Mouse (Mus musculus): ENCODE measurements around the gene Lrrc15. TPM values are rescaled to one million over a fixed set of nuclear protein-coding genes. Genes with fewer than 3 reads are reported as not detected.

Lrrc15 gene
- total RNA-seq (2021) = under 1 TPM in 1 of 2 experiments, not detected in 1; 0.03 TPM
- long read RNA-seq, experiment 1 = 0 reads
- long read RNA-seq, experiment 2 = 0 reads

DNA sequence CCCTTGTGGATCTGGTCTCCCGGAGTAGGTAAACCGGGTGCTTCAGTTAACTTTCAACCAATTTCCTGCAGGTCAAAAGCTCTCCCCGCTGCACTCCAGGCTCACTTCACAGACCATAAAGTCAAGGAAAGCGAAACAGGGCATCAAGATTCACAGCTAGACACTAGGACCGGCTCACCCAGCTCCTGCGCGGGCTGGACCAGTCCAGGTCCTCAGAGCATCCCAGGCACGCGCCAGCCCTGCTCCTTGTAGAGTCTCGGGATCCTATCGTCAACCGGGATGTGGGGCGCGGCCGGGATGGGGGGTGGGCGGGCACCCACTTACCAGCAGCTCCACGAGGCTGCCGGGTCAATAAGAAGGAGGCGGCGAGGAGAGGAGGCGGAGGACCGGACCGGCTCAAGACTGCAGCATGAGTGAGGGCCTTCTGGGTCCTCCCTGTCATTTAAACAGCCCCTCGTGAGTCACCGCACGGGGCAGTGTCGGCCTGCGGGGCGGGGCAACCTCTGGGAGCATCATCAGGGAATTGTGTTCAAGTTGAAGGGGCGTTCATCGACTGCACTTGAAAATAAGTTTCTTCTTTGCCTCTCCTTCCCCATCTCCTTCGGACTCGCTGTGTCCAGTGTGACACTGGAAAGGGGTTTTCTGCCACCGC lies at the start of gene Lrrc15:
Gene Lrrc15 (minus strand): TSS at position 413 of the 652 bp plus-strand sequence.
- DNase-seq = peak in 1 of 2 experiments; percentile 44

DNA sequence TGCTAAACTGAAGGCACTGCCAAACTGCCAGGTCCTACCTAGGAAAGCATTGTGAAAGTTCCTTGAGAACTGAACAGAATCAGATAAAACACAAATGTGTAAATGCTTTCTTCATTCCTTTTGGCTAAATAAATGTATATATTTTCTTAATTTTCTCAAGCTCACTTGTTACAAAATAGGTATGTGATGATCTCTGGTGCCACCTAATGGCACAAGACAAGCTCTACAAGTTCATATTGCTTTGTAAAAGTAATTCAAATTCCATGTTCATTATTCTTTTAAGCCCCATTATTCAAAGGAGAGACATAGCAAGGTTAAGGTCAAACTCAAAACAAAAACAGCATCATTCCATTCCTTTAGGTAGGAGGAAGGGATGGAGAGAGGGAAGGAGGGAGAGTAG lies 31.2 kb upstream of the Lrrc15 start:
- no peak for DNase-seq

DNA sequence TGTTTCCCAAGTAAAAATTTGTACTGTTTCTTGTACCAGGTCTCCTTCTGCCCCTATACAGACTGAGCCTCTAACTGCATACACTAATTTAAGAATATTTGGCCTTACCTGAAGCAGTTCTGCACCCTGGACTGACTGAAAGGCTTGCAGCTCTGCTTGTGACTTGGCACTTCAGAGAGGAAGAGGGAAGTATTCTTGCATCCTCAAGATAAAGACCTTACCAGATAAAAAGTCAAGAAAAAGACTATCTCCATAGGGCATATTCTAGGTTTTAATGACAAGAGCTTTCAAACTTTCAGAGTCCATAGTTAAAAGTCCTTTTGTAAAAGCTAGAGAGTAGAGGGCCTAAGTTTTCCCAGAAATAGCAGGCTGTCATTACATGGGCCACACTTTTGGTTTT lies 27.6 kb upstream of the Lrrc15 start, which contains the start of gene Gp5:
Gene Gp5 (minus strand): TSS at position 133 of the 400 bp plus-strand sequence.
- no peak for DNase-seq

DNA sequence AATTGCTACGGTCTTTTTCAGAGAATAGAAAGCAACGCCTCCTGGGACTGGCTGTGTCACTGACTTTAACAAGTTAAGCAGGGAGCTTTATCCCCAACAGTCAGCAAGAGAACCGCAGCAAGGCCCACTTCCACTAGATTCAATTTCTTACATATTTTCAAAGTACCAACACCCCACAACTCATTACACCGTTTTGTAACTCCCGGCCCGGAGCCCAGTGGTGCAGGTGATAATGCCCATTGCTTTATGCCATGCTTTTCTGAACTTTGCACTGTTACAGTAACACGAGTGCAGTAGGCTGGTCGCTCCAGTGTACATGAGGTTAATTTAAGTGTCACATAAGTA lies 27.1 kb upstream of the Lrrc15 start:
- no peak for DNase-seq

DNA sequence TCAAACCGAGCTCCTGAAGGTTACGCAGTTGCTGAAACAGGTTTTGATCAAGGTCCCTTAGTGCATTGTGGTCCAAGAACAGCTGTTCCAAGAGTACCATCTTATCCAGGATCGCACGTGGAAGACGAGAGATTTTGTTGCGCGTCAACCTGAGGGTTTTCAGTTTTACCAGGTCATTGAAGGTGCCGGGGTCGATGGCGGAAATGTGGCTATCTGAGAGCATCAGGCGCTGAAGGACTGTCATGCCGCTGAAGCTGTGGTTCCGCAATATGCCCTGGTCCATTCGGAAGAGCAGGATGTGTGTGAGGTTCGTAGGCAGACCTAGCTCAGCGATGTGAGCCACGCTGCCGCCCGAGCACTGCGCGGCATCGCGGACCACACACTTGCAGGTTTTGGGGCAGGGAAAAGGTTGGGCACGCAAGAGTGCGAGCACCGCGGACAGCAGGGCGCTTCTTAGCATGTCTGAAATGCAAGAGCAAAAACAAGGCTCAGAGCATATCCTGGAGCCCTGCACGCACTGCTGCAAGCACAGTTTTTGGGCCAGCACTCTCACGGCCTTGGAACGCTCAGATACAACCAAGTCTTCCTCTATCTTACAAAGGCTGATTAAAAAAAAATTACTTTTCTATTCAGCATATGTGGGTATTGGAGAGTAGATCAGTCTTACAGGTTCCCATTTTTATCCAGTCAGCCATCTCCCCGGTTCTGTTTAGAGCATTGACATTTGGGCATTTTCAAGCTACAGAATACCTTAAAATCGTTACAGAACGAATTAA lies 26.5 kb upstream of the Lrrc15 start:
- DNase-seq = peak; percentile 7 to 10

DNA sequence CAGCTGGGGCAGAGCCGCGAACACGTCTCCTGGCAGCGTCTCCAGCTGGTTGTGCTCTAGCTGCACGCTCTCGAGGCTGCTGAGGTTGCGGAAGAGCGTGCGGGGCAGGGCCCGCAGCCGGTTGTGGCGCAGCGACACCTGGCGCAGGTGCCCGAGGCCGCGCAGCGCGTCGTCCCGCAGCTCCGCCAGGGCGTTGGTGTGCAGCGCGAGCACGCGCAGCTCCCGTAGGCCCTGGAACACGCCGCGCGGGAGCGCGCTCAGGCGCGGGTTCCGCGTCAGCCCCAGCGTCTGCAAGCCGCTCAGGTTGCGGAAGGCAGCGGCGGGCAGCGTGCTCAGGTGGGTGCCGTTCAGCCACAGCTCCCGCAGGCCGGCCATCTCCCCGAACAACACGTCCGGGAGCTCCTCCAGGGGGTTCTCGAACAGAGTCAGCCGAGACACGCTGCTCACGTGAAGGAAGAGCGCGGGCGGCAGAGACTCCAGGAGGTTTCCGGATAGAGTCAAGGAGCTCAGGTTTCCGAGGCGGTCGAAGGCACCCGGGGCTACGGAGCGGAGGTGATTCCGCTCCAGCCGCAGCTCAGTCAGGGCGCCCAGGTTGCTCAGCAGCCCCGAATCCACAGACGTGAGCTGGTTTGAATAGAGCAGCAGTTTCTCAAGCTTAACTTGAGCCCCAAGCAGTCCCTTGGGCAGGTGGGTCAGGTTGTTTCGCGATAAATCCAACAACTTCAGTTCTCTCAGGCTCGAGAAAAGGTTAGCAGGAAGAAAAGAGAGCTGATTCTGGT lies 25.7 kb upstream of the Lrrc15 start:
- DNase-seq = peak; percentile 38 to 57

DNA sequence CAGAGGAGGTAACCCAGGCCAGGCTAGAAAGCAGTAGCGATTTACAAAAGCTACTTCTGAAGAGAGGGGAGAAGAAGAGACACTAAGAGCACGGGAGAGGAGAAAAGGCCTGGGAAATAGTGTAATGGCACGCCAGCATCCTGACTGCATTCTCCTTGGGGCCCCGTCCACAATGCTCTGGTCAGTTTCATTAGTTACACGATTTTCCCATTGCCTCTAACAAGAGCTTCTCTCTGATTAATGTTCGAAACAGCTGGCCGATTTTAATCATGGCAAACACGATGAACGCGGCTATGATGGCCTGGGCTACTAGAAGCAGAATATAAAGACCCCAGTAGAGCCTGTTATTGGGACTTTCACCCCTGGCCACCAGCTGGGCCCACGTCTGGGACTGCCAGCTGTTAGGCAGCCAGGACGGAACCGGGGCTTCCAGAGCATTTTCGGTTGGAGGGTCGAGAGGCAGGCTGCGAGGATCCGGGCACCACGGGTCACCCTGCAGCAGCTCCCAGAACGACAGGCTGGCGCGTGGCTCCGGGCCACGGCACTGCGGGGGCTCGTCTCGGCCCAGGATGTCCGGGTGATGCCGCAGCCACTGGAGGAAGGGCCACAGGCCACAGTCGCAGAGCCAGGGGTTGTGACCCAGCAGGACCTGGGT lies 25.0 kb upstream of the Lrrc15 start:
- DNase-seq = peak; percentile 3 to 11

DNA sequence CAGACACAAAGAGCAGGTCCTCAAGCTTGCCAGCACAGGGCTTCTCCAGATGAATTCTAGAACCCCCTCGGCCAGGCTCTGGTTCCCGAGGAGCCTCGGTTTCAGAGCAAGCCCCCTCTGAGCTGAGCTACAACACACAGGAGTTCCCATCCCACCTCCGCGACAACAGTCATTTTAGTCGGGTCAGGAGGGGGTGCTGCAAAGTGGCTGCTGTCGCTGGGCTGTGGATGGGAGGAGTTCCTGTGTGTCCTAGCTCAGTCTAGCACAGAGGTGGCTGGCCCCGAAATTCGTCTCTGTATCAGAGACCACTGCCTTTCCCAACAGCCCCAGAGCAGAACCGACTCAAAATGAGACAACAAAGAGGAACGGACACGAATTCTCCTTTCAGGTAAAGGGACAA lies 24.2 kb upstream of the Lrrc15 start:
- DNase-seq = no peak

DNA sequence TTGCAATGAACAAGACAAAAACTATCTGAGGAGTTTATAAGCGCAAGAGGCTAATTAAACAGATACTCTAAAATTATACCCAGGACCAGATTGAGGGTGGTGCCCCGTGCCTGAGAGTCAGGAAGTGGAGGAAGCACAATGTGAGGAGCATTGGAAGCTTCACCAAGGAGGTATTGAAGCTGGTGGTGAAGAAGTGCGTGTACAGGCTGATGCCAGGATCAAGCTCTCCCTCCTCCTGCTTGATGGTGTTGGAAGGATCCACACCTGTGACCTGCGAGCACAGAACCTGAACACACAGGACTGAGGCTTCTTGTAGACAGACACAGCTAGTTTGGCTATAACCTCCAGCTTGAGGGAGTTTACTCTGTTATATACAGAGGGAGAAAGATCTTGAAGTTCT lies 23.0 kb upstream of the Lrrc15 start:
- DNase-seq = no peak

DNA sequence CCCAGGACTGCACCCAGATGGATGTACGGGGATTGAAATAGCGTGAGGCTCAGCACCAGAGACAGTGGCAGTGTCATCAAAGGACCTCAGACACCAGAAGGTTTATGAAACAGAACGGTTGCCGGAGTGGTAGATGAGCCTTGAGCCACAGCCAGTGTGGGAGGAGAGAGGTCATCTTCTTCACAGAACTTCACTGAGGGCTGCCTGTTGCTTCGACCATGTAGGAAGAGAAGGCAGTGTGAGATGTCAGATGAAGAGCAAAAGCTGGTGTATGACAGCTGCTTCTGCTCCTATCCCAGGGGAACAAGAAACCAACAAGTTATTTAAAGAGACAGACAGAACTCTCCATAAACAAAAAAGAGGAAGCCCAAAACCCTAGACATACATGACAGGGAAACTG lies 21.2 kb upstream of the Lrrc15 start:
- DNase-seq = no peak

DNA sequence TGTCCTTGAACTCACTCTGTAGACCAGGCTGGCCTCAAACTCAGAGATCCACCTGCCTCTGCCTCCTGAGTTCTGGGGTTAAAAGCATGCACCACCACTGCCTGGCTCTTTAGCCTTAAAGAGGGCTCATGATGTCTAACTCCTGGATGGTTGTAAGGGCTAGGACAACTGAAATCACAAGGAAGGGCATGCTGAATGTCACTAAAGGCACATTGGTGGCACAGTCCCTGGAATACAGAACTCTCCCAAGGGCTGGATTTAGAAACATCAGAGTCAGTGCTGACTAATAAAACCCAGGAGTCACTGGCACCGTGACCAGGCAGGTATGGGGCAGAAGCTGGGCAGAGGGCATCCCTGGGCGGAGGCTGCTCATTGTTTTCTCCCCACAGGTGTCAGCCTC lies 20.4 kb upstream of the Lrrc15 start:
- DNase-seq = no peak

DNA sequence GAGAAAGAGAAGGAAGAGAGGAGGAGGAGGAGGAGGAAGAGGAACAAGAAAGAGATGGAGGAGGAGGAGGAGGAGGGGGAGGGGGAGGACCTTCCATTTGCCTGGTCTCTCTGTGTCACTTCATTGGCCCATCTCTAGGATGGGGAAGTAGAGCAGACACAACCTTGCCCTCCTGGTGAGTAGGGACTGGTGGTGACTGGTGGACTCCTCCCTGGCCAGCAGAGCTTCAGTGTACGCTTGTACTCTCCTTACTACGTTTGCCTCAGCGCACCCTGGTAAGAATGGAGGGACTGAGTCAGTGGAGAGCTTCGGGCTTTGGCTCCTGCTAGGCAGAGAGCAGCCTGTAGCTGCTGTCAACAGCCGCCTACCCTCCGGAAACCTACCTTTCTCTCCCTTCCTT lies 19.6 kb upstream of the Lrrc15 start:
- DNase-seq = no peak

DNA sequence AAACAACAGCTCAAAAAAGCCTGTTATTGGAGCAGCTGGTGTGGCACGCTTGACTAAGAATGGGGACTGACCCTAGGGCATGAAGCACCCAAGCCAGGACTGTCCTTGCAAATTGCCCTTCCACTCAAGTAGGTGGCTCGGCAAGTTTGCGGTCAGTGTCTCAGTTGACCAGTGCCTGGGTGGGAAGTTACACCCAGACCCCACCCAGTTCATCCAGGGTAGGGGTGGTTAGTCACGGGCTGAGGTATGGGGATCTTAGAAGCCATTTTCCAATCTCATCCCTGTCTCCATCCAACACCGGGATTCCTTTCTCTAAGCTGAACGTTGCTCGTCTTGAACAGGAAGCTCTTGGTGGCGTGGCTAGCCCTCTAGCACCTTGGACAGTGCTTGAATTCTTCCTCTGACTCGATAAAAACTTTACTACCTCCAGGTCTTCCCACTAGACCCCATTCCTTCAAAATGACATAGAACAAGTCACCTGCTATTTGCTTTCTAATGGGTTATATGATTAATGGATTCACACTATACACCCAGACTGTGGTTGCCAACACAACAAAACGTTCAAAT lies 16.7 kb upstream of the Lrrc15 start:
- no peak for DNase-seq

DNA sequence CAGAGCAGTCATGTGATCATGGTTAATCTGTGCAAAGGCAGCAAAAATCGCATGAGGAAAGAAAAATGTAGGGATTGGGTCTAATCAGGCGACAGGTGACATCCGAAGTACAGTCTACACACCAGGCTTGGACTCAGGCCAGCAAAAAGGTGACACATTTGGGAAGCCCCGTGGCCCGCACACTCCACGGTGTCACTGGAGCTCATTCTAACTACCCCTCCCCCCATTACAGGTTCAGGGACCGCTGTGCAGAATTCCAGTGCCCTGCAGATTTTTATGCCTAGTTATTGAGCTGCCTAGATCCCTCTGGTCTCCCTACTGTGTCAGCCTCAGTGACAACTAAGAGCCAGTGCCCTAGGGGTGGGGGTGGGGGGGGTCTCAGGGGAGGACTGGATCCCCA lies 14.4 kb upstream of the Lrrc15 start:
- DNase-seq = no peak

DNA sequence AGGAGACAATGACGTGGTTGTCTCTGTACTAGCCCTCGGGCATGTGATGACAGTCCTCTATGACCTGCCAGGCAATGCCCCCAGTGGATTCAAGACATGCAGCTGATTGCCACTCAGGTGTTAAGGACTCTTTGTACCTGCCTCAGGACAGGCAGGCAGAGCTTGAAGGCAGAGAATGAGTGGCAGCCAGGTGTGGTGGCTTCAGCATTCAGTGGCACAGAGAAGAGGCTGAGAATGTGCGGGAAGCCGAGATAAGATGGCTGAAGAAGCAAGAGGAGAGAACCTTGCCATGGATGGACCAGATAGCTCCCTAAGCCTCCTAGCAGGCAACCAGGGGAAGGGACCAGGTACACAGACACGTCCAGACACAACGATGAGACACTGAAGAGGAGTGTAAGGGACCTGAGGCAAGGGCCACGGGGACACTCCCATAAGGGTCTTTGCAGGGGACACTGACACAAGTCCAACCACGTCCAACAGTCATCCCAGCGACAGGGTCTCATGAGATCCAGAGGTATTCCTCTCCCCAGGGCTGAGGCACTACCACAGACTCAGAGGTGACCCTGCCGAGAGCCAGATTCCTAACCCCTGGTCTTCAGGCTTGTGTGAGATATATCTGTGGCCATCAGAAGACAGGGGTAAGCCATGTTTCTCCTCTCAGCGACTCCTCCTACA lies 13.7 kb upstream of the Lrrc15 start:
- no peak for DNase-seq

DNA sequence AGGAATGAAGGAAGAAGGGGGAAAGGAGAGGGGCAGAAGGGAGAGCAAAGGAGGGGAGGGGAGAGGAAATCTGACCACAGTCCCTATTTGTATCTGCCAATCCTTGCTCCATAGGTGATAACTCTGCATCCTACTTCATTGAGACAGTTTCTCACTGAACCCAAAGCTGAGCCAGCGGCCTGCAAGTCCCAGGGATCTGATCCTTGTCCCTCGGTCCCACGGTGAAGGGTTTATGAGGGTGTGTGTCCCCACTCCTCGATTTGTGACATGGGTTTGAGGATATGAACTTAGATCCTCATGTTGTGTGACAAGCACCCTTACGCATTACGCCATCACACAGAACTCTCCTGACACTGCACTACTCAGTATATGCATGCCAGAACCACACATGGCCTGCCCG lies 12.1 kb upstream of the Lrrc15 start:
- no peak for DNase-seq

DNA sequence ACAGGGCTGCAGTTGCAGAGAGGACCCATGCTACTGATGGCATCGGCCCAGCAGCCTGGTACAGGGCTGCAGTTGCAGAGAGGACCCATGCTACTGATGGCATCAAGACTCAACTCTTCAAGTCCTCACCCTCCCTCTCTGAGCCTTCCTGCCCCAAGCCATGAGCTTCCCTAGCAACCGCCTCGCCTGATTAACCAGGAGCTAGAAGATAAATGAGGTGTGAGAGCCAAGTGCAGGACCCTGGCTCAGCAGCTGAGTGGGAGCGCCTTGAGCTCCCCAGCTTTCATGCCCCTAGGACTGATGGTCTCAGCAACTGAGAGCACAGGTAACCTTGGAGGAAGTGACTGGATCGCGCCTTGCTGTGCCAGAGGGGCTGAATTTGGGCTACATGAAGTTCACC lies 7.4 kb upstream of the Lrrc15 start:
- no peak for DNase-seq

DNA sequence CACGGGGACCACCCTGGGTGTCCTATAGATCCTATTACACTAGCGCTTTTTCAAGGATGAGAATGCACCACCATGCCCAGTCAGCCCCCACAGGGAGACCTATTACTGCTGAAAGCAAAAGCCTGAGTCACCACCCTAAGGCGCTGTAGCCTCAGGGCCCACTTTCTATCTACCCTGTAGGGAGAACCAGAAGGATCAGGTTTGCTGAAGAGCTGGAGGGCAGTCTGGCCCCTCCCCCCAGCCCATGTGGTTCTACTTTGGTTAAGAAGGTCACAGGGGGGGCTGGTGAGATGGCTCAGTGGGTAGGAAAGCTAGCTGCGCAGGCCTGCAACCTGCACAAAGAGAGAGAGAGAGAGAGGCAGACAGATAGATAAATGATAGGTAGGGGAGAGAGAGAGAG lies 2.6 kb upstream of the Lrrc15 start:
- no peak for DNase-seq

DNA sequence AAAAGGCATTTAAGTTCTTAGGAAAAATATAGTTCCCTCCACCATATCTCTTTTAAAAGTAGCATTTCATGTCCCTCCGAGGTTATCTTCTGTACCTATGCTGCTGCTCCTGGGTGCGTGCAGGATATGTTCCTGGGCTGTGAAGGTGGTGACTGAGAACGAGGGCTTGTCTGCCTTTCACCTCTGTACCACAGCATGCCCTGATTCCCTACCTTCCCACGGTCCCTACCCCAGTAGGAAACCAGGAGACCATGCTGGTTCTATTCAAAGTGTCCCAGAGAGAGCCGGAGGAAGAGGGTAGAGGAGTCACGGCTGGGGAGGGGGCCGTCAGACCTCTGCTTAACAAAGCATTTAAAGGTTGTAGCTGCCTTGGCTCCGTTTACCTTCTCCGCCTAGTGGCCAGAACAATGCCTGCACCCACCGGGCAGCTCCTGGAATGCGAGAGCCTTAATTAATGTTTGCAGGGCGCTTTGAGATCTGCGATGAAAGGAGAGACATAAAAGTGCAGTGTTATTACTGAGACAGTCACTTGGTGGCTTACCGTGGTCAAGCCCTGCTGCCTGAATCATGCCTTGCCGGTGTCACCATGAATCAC lies 784 bp upstream of the Lrrc15 start:
- peak; percentile 27 to 43 for DNase-seq

DNA sequence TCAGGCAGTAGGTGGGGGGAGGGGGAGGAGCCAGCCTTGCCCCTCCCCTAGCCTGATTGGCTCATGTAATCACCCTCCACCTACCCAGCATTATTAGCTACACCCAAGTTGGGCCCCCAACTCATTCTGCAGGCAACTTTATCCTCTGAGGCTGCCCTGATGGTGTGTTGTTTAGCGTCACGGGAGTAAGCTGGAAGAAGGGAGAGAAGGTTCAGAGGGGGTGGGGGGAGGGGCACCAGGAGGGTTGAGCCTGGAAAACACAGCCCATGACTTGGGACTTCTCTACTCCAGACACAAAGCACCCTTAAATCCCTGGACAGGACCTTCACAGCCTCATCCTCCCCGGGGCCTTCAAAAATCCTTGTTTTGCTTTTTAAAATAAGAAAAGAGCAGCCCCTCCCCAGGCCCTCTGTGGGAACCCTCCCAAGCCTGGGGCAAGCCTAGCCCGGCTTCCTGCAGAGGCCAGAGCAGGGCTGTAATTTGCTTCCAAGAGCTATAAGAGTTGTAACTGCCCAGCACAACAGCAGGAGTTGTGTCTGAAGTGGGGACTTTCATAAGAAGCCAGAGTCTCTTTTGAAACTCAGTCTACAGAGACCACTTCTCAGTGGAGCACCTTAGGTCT lies 2.3 kb downstream of the Lrrc15 start:
- DNase-seq = no peak

DNA sequence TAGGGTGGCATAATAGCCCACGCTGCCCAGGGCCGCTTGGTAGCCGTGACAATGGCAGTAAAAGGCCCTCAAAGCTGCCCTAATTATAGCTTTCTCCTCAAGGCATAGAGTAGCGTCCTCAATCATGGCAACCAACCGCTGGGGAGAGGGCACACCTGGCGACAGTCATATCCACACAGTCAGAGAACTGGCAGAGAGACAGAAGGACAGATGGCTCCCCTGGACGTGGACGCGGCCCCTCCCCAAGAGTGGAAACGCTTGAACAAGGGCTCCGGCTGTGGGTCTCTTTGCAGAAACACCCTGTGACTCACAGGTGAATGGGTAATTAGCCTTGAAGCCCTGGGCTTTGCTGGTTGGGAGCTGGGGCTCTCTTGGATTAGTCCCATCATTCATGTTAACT lies 4.7 kb downstream of the Lrrc15 start:
- DNase-seq = peak in 1 of 2 experiments; percentile 7

Data from adrenal gland, postnatal 36 days (tissue).